Mouse (Mus musculus): ENCODE results near the gene Tmem144. TPM values are rescaled to one million over a fixed set of nuclear protein-coding genes. Genes with fewer than 3 reads are reported as not detected.

The Tmem144 gene
- 2.5 and 2.8 TPM in 2 replicates for polyA plus RNA-seq (2014; fragmentation: Nextera tagmentation; extraction: Ambion mirVana)

DNA sequence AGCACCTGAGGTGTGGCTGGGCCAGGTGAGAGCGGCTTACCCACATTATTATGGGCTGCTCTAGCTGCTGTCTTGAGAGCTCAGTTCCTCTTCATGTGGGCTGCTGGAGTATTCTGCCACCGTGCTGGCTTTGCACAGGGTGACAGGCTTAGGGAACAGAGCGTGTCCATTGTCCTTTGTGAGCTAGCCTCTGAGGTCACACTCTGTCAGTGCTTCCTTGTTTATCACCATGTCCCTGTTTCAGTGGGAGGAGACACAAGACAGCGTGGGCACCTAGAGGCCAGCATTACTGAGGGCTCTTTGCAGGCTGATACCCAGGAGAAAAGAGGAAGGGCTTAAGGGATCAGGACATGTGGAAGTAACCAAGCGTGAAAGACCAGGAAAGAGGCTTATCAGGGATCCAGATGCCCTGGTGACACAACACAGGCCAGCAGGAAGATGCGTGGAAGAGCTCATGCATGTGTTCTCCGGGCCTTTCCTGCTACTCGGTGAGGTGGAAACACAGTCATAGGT, at the start of gene Tmem144:
Gene Tmem144, minus strand, starts transcription at position 120 of the 513 bp plus-strand sequence.
- no peak within 1 kb of the TSS for H3K4me2 ChIP-seq (ENCODE audit: low read length)
- DNase-seq (ENCODE audit: low spot score), result no peak
- H3K4me3 ChIP-seq (ENCODE audit: low read depth, low read length), result no peak within 1 kb of the TSS
- H3K27me3 ChIP-seq (replicated peaks; ENCODE audit: control insufficient read depth, insufficient read depth, low read length), result no peaks in the 10 kb centered on the region
- H3K9ac ChIP-seq (ENCODE audit: low read length), result no peak within 1 kb of the TSS
- ATAC-seq, result no peak
- no peaks in the 10 kb centered on the region for H3K9me3 ChIP-seq (replicated peaks; ENCODE audit: control insufficient read depth, low read length)
- H3K36me3 ChIP-seq (ENCODE audit: control insufficient read depth, insufficient read depth, low read length), result no peaks in the 10 kb centered on the region
- no peak within 1 kb of the TSS for H3K27ac ChIP-seq (ENCODE audit: low read depth, low read length)
- H3K4me1 ChIP-seq (ENCODE audit: control insufficient read depth, insufficient read depth, low read length), result no peaks in the 10 kb centered on the region
- WGBS, result 43% methylated on average over 8 of the region's 8 CpGs

DNA sequence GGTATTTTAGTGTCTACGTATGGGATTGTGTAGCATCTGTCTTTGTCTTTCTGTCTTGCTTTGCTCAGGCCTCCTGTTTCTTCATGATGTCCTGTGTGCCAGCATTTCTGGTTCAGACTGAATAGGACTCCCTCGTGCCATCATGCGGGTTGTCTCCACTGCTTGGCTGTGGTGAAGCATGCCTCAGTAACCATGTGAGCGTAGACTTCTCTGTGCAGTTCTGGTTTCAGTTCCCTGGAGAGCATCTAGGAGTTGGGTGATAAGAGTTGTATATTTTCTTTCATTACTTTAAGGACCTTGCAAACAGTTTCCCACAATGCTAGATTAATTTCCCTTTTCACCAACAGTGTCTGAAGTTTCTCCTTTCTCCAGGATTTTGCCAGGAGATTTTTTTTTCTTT, 49.2 kb upstream of the Tmem144 start:
- WGBS, result 91% methylated on average over 4 of the region's 4 CpGs
- Histone ChIP-seq H3K36me3 (ENCODE audit: control insufficient read depth, insufficient read depth, low read length) (no peaks in the 10 kb centered on the region), H3K4me2 (ENCODE audit: low read length) (no peak overlapping the region), H3K27ac (ENCODE audit: low read depth, low read length) (no peak overlapping the region), H3K9me3 (replicated peaks; ENCODE audit: control insufficient read depth, low read length) (no peaks in the 10 kb centered on the region), H3K27me3 (replicated peaks; ENCODE audit: control insufficient read depth, insufficient read depth, low read length) (no peaks in the 10 kb centered on the region), H3K9ac (ENCODE audit: low read length) (no peak overlapping the region), H3K4me1 (ENCODE audit: control insufficient read depth, insufficient read depth, low read length) (peaks cover 8% of the 10 kb centered on the region), H3K4me3 (ENCODE audit: low read depth, low read length) (no peak overlapping the region)
- ATAC-seq (no peak), DNase-seq (ENCODE audit: low spot score) (no peak)

GRCm38 (mm10) chr3:79901321-79901720, 48.7 kb upstream of the Tmem144 start:
- 95% methylated on average over 6 of the region's 6 CpGs for WGBS
- Histone ChIP-seq H3K27ac (ENCODE audit: low read depth, low read length) (no peak overlapping the region), H3K4me3 (ENCODE audit: low read depth, low read length) (no peak overlapping the region), H3K4me1 (ENCODE audit: control insufficient read depth, insufficient read depth, low read length) (peaks cover 8% of the 10 kb centered on the region), H3K36me3 (ENCODE audit: control insufficient read depth, insufficient read depth, low read length) (no peaks in the 10 kb centered on the region), H3K9ac (ENCODE audit: low read length) (no peak overlapping the region), H3K9me3 (replicated peaks; ENCODE audit: control insufficient read depth, low read length) (no peaks in the 10 kb centered on the region), H3K27me3 (replicated peaks; ENCODE audit: control insufficient read depth, insufficient read depth, low read length) (no peaks in the 10 kb centered on the region), H3K4me2 (ENCODE audit: low read length) (no peak overlapping the region)
- no peak for ATAC-seq
- no peak for DNase-seq (ENCODE audit: low spot score)

DNA sequence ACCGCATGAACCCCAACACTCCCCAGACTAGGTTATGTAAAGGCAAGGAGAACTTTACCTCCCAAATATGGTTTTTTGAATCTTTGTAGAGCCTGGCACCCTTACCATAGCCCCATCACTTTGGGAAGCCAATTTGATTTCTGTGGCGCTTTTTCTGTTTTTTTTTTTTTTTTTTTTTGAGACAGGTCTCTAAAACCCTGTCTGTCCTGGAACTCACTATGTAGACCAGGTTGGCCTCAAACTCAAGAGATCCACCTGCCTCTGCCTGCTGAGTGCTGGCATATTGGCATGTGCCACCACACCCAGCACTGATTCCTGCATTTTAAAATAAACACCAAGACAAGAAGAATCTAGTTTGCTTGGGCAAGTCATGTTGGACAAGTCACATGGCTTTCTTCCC, 47.9 kb upstream of the Tmem144 start:
- Histone ChIP-seq H3K27ac (ENCODE audit: low read depth, low read length) (no peak overlapping the region), H3K4me2 (ENCODE audit: low read length) (no peak overlapping the region), H3K36me3 (ENCODE audit: control insufficient read depth, insufficient read depth, low read length) (no peaks in the 10 kb centered on the region), H3K4me1 (ENCODE audit: control insufficient read depth, insufficient read depth, low read length) (peaks cover 8% of the 10 kb centered on the region), H3K4me3 (ENCODE audit: low read depth, low read length) (no peak overlapping the region), H3K9ac (ENCODE audit: low read length) (no peak overlapping the region), H3K27me3 (replicated peaks; ENCODE audit: control insufficient read depth, insufficient read depth, low read length) (no peaks in the 10 kb centered on the region), H3K9me3 (replicated peaks; ENCODE audit: control insufficient read depth, low read length) (no peaks in the 10 kb centered on the region)
- WGBS, result 97% methylated on average over 2 of the region's 2 CpGs
- DNase-seq (ENCODE audit: low spot score) (no peak), ATAC-seq (no peak)

- WGBS, result 80% methylated on average over 9 of the region's 9 CpGs
- Histone ChIP-seq H3K36me3 (ENCODE audit: control insufficient read depth, insufficient read depth, low read length) (no peaks in the 10 kb centered on the region), H3K4me3 (ENCODE audit: low read depth, low read length) (no peak overlapping the region), H3K4me1 (ENCODE audit: control insufficient read depth, insufficient read depth, low read length) (peaks cover 8% of the 10 kb centered on the region), H3K9ac (ENCODE audit: low read length) (no peak overlapping the region), H3K9me3 (replicated peaks; ENCODE audit: control insufficient read depth, low read length) (no peaks in the 10 kb centered on the region), H3K4me2 (ENCODE audit: low read length) (no peak overlapping the region), H3K27ac (ENCODE audit: low read depth, low read length) (no peak overlapping the region), H3K27me3 (replicated peaks; ENCODE audit: control insufficient read depth, insufficient read depth, low read length) (no peaks in the 10 kb centered on the region)
- DNase-seq (ENCODE audit: low spot score), result no peak
- no peak for ATAC-seq
Measured at GRCm38 (mm10) chr3:79899906-79900305, 47.3 kb upstream of the Tmem144 start.

GRCm38 (mm10) chr3:79898514-79898913, 45.9 kb upstream of the Tmem144 start:
- DNase-seq (ENCODE audit: low spot score), result no peak
- Histone ChIP-seq H3K36me3 (ENCODE audit: control insufficient read depth, insufficient read depth, low read length) (no peaks in the 10 kb centered on the region), H3K4me1 (ENCODE audit: control insufficient read depth, insufficient read depth, low read length) (peaks cover under 1% of the 10 kb centered on the region), H3K4me3 (ENCODE audit: low read depth, low read length) (no peak overlapping the region), H3K27ac (ENCODE audit: low read depth, low read length) (no peak overlapping the region), H3K9me3 (replicated peaks; ENCODE audit: control insufficient read depth, low read length) (no peaks in the 10 kb centered on the region), H3K9ac (ENCODE audit: low read length) (no peak overlapping the region), H3K27me3 (replicated peaks; ENCODE audit: control insufficient read depth, insufficient read depth, low read length) (no peaks in the 10 kb centered on the region), H3K4me2 (ENCODE audit: low read length) (no peak overlapping the region)
- no peak for ATAC-seq

DNA sequence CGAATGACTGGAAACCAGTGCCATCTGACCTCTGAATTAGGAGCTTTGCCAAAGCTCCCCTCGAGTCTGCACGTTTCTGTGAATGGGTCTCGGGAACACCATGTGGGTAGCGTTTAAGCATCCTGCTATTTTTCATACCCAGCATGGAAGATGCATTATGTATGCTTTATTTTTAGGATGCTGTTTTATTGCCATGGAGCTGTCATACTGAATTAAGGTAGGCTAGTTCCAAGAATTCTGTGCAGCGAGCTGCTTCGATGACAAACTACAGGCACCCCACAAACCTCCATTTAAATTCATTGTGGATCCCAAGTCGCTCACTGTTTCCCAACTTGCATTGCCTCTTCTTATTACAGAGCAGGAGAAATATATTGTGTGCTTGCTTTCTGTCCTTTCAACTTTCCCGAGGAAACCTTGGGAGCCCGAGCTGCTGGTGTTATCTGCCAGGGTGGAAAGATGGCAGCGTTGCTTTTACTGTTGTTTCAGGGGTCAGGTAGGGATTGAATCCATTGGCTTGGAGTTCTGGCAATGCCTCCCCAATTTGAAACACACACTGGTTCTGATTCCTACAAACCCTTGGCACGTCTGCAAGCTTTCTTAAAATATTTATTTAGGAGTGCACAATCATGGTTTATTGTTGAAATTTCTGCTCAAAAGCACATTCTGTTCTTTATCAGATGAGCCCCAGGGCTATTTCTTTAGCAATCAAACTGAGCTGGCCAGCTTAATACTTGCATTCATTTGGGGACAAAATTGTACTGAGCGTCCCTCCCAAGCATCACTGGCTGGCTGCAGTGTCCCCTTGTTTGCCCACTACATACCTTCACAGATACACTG, 45.2 kb upstream of the Tmem144 start:
- H3K9ac ChIP-seq (ENCODE audit: low read length), result no peak overlapping the region
- H3K4me3 ChIP-seq (ENCODE audit: low read depth, low read length), result no peak overlapping the region
- H3K4me2 ChIP-seq (ENCODE audit: low read length), result no peak overlapping the region
- no peaks in the 10 kb centered on the region for H3K4me1 ChIP-seq (ENCODE audit: control insufficient read depth, insufficient read depth, low read length)
- H3K9me3 ChIP-seq (replicated peaks; ENCODE audit: control insufficient read depth, low read length), result no peaks in the 10 kb centered on the region
- DNase-seq (ENCODE audit: low spot score), result no peak
- no peak for ATAC-seq
- no peak overlapping the region for H3K27ac ChIP-seq (ENCODE audit: low read depth, low read length)
- no peaks in the 10 kb centered on the region for H3K36me3 ChIP-seq (ENCODE audit: control insufficient read depth, insufficient read depth, low read length)
- no peaks in the 10 kb centered on the region for H3K27me3 ChIP-seq (replicated peaks; ENCODE audit: control insufficient read depth, insufficient read depth, low read length)
- WGBS, result 82% methylated on average over 13 of the region's 13 CpGs

DNA sequence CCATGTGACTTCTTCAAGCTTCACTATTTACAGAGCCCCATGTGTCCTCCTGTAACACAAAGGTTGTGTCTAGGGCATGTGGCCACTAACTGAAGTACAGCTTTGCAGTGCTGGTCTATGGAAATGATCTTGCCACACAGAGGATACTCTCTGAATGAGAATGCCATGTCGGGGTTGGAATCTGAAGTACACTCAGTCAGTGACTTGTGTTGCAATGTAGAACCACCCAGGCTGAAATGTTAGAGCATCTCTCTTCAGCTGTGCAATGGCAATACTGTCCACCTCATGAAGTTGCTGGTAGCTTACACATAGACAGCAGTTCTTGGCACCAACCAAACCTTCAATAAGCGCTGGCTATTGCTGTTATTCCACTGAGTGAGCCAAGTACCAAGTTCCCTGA, 35.4 kb upstream of the Tmem144 start:
- H3K27ac ChIP-seq (ENCODE audit: low read depth, low read length), result no peak overlapping the region
- H3K36me3 ChIP-seq (ENCODE audit: control insufficient read depth, insufficient read depth, low read length), result no peaks in the 10 kb centered on the region
- no peak overlapping the region for H3K4me2 ChIP-seq (ENCODE audit: low read length)
- DNase-seq (ENCODE audit: low spot score) (no peak), ATAC-seq (no peak)
- H3K4me3 ChIP-seq (ENCODE audit: low read depth, low read length), result no peak overlapping the region
- H3K27me3 ChIP-seq (replicated peaks; ENCODE audit: control insufficient read depth, insufficient read depth, low read length), result no peaks in the 10 kb centered on the region
- H3K9me3 ChIP-seq (replicated peaks; ENCODE audit: control insufficient read depth, low read length), result no peaks in the 10 kb centered on the region
- no peak overlapping the region for H3K9ac ChIP-seq (ENCODE audit: low read length)
- 87% methylated on average over 2 of the region's 2 CpGs for WGBS
- H3K4me1 ChIP-seq (ENCODE audit: control insufficient read depth, insufficient read depth, low read length), result no peaks in the 10 kb centered on the region

GRCm38 (mm10) chr3:79887161-79887855, 34.7 kb upstream of the Tmem144 start:
- H3K9ac ChIP-seq (ENCODE audit: low read length), result no peak overlapping the region
- DNase-seq (ENCODE audit: low spot score), result no peak
- 0 out of 2 replicates have a peak, but pooled peaks have one; percentile 40 for ATAC-seq
- no peaks in the 10 kb centered on the region for H3K9me3 ChIP-seq (replicated peaks; ENCODE audit: control insufficient read depth, low read length)
- no peaks in the 10 kb centered on the region for H3K4me1 ChIP-seq (ENCODE audit: control insufficient read depth, insufficient read depth, low read length)
- H3K4me2 ChIP-seq (ENCODE audit: low read length), result no peak overlapping the region
- H3K27ac ChIP-seq (ENCODE audit: low read depth, low read length), result peak overlapping the region; percentile 27; the same call in 1 of the 2 replicates
- H3K27me3 ChIP-seq (replicated peaks; ENCODE audit: control insufficient read depth, insufficient read depth, low read length), result no peaks in the 10 kb centered on the region
- no peak overlapping the region for H3K4me3 ChIP-seq (ENCODE audit: low read depth, low read length)
- H3K36me3 ChIP-seq (ENCODE audit: control insufficient read depth, insufficient read depth, low read length), result no peaks in the 10 kb centered on the region
- WGBS, result 77% methylated on average over 8 of the region's 8 CpGs

All from forebrain, embryonic 14.5 days (tissue).